Mouse (Mus musculus): ENCODE results near the gene Slco2a1.

The Slco2a1 gene

GRCm38 (mm10) chr9:103036971-103037391 is 48.5 kb downstream of the Slco2a1 start:
- in situ Hi-C loops (cut with MseI, MboI) = no loop called here

GRCm38 (mm10) chr9:103038266-103038665 is 49.8 kb downstream of the Slco2a1 start:
- in situ Hi-C loops (cut with MseI, MboI) = no loop called here

GRCm38 (mm10) chr9:103038705-103039104 is 50.2 kb downstream of the Slco2a1 start:
- in situ Hi-C loops (cut with MseI, MboI) = no loop called here

- in situ Hi-C loops (cut with MseI, MboI) = no loop called here
These were observed 52.1 kb downstream of the Slco2a1 start for GRCm38 (mm10) chr9:103040581-103040980.

GRCm38 (mm10) chr9:103045406-103045805 is 56.9 kb downstream of the Slco2a1 start:
- in situ Hi-C loops (cut with MseI, MboI) = no loop called here

- in situ Hi-C loops (cut with MseI, MboI) = no loop called here
These were observed 60.6 kb downstream of the Slco2a1 start for GRCm38 (mm10) chr9:103049049-103049511.

- in situ Hi-C loops (cut with MseI, MboI) = no loop called here
These were observed 65.3 kb downstream of the Slco2a1 start for GRCm38 (mm10) chr9:103053829-103054228.

GRCm38 (mm10) chr9:103055061-103055460 is 66.5 kb downstream of the Slco2a1 start:
- in situ Hi-C loops (cut with MseI, MboI) = no loop called here

- in situ Hi-C loops (cut with MseI, MboI) = no loop called here
These were observed 67.7 kb downstream of the Slco2a1 start for GRCm38 (mm10) chr9:103056164-103056563.

GRCm38 (mm10) chr9:103060551-103060950 is 72.0 kb downstream of the Slco2a1 start:
- in situ Hi-C loops (cut with MseI, MboI) = no loop called here

GRCm38 (mm10) chr9:103061471-103062053 is 73.0 kb downstream of the Slco2a1 start:
- in situ Hi-C loops (cut with MseI, MboI) = no loop called here

- in situ Hi-C loops (cut with MseI, MboI) = no loop called here
These were observed 75.1 kb downstream of the Slco2a1 start for GRCm38 (mm10) chr9:103063591-103063990.

- in situ Hi-C loops (cut with MseI, MboI) = no loop called here
These were observed 78.3 kb downstream of the Slco2a1 start for GRCm38 (mm10) chr9:103066845-103067244.

- in situ Hi-C loops (cut with MseI, MboI) = no loop called here
These were observed 79.1 kb downstream of the Slco2a1 start for GRCm38 (mm10) chr9:103067651-103068050.

GRCm38 (mm10) chr9:103068769-103069168 is 80.3 kb downstream of the Slco2a1 start:
- in situ Hi-C loops (cut with MseI, MboI) = no loop called here

GRCm38 (mm10) chr9:103071541-103072203 is 83.2 kb downstream of the Slco2a1 start:
- in situ Hi-C loops (cut with MseI, MboI) = no loop called here

- in situ Hi-C loops (cut with MseI, MboI) = no loop called here
These were observed 83.7 kb downstream of the Slco2a1 start for GRCm38 (mm10) chr9:103072204-103072599.

- in situ Hi-C loops (cut with MseI, MboI) = no loop called here
These were observed 84.5 kb downstream of the Slco2a1 start for GRCm38 (mm10) chr9:103072926-103073515.

GRCm38 (mm10) chr9:103076836-103077531 is 88.5 kb downstream of the Slco2a1 start:
- in situ Hi-C loops (cut with MseI, MboI) = no loop called here

- in situ Hi-C loops (cut with MseI, MboI) = no loop called here
These were observed 89.7 kb downstream of the Slco2a1 start for GRCm38 (mm10) chr9:103078194-103078691.

- in situ Hi-C loops (cut with MseI, MboI) = no loop called here
These were observed 91.7 kb downstream of the Slco2a1 start for GRCm38 (mm10) chr9:103080211-103080610.

Measured in mouse trophoblast stem cell (cell line).